Mouse (Mus musculus): ENCODE data around the gene Ccdc3.

The Ccdc3 gene

DNA sequence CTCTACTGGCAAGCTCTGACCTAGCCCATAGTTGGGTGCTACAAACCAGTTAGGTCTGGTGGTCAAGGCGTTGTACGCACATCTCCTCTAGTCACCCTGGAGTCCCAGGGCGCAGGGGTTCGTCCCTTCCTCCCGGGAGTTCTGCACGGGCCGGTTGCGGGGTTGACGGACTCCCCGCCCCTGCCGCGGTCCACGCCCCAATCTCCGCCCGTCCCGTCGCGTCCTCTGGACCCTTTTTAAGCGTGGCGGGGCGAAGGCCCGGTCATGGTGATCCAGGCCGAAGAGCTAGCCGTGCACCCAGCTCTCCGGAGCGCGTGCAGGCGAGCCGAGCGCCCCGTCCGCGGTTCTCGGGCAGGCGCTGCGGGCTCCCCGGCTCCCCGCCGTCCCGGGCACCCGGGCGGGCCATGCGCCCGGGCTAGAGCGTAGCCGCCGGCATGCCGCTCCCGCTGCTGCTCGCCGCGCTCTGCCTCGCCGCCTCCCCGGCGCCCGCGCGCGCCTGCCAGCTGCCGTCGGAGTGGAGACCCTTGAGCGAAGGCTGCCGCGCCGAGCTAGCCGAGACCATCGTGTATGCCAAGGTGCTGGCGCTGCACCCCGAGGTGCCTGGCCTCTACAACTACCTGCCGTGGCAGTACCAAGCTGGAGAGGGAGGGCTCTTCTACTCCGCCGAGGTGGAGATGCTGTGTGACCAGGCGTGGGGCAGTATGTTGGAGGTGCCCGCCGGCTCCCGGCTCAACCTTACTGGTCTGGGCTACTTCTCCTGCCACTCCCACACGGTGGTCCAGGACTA lies at the start of gene Ccdc3:
Ccdc3 (plus strand) TSS at position 277 of the 787 bp plus-strand sequence.
- peak; percentile 63 for DNase-seq

DNA sequence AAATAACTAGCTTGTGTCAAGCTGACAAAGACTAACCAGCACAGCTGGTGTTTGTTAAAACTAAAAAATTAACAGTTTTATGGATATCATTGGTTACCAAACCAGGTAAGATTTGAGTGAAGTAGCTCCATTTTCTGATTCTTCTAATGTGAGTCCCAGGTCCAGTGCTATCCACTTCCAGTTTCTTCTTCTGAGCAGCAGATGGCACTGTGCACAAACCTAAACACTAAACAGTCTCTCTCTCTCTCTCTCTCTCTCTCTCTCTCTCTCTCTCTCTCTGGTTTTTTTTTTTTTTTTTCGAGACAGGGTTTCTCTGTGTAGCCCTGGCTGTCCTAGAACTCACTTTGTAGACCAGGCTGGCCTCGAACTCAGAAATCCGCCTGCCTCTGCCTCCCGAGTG lies 47.2 kb upstream of the Ccdc3 start:
- peak; percentile 44 for DNase-seq

DNA sequence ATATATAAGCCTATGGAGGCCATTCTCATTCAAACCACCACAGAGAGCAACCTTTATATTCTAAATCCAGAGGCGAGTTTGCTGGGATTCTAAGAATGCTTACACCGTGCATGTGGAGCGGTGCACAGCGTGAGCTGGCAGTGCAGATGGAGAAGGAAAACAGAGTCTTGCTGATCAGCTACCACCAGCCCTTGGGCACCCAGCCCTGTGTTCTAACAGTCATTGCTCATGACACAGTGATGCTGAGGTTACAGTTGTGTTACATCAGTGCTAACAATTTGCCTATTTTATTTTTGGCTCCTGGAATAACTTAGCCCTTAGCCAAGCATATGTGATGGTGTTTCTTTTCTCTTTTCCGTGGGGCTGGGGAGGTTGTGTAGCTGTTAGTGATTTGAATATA lies 42.7 kb upstream of the Ccdc3 start:
- DNase-seq: no peak

DNA sequence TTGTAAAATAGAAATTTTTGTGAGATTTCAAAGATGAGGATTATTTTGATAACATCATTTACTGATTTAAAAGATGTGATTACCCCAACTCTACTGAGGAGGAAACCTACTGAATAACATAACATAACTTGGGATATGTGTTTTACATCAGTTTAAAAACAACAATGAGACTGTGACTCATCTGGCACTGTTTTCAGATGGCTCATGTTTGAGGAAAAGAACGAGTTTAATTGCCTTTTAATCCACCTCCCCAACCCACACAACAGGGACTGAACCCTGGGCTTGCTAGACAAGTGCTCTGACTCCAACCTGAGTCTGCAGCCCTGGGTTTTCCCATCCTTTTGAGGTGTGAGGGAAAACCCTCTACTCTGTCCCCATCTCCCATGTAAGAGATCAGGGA lies 42.3 kb upstream of the Ccdc3 start:
- DNase-seq: no peak

DNA sequence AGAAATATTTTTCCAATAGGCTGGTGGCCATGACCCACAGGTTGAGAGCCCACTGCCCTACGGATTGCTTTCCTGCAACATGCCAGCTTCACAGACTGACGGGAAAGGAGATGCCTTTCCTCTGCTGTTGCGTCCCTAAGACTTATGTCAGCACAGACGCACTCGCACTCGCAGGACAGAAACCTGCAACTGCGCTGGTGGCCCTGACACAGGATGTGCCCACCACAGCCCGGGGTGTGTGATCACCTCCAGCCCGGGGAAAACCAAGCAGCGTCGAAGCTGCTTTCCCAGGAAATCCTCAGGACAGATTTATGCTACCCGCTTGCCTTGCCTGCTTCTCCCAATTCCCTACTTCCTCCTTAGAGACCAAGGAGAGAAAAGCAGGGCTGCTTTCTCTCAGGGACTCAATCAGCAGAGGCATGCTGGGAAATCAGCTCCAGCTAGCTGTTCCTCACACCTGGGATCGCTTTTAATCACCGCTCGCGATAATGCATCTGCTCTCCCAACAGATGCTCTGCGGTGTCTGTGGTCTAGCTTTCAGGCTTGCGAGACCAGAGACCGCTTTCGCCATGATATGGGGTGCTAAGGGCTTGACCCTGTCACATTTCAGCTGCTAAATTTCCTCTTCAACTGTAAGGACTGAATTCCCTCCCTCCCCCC lies 39.7 kb upstream of the Ccdc3 start:
- DNase-seq: no peak

DNA sequence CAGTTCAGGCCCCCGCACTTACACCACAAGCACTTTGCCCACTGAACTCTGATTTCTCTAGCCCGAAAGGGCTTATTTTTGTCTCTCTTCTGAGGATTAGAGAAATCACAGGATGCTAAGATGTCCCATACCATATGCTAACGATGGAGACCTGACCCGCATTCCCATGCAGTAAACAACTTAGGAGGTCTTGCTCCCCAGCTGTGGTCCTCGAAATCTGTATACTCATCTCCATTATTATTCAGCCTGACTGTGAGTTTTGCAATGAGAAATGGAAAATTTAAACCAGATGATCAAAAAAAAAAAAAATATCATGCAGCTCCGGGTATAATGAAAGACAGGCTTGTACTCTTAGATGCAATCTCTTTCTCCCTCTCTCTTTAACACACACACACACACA lies 38.4 kb upstream of the Ccdc3 start:
- DNase-seq: no peak

DNA sequence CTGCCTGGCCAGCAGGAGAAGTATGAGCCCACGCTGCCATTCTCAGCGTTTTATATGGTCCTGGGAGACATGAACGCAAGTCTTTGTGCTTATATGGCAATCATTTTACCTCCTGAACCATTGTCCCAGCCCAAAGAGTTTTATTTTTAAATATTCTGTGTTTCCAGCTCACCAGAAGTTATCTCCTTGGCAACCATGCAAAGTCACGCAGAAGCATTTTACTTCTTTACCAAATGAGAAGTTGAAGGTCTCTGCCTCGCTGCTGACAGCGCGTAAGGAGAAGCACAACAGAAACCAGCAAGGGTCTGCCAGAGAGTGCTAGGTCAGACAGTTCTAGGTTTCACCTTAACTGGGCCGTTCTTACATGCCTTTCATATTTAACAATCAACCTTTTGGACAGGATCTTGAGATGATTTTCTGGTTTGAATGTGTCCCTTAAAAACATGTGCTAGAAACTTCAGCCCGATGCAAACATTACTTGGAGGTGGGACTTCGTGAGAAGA lies 35.8 kb upstream of the Ccdc3 start:
- DNase-seq: no peak

DNA sequence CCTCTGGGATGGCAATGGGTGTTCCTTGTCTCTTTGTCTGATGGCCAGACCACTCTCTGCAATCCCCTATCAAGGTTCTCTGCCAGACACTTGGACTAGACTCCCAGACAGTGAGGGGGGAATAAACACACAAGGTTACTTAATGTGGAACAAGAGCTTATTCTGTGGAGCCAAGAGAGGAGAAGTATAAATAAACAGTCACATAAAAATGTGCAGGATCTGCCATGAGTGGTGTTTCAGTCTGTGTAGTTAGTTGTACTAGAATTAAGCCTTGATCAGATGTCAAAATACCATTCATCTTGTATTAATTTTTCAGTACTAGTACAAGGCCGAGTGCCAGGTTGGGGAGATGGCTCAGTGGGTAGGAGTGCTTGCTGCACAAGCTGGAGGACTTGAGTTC lies 34.7 kb upstream of the Ccdc3 start:
- DNase-seq: peak; percentile 68

DNA sequence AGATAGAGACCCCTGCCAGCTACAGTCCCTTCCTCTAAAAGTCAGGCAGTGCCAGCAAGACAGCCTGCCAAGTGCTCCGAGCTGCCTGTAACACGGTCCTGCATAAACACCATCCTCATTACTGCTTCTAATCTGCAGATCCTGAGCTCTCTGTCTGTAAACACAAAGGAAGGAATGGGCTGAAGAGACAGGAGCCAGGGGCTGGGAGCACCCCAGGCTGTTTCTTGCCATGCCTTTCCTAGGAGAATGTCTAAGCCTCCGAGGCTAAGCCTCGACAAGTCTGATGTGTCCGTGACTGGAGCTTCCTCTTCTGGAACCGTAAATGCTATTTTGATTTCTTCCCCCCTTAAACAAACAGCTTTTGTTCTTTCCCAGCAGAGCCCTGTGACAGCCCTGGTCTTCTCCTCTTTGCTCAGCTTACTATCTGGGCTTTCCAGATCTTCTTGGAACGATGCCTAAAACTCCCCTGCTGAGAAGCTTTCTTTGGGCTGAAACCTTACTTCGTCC lies 24.7 kb upstream of the Ccdc3 start:
- peak; percentile 14 for DNase-seq

DNA sequence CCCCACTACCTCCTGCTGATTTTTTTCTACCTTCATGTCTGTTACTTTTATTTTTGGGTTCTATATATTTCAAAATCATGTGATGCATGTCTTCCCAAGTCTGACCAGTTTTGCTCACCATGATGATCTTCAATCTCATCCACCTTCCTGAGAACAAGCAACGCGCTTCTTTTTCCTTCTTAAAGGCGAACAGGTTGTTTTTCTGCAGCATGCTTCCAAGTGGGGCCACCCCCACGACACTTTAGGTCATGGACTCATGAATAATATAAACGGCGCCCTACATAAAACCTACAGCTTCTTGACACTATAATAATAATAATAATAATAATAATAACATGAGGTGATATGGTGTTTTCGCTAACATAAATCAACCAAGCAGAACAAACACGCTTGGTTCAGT lies 23.2 kb upstream of the Ccdc3 start:
- no peak for DNase-seq

DNA sequence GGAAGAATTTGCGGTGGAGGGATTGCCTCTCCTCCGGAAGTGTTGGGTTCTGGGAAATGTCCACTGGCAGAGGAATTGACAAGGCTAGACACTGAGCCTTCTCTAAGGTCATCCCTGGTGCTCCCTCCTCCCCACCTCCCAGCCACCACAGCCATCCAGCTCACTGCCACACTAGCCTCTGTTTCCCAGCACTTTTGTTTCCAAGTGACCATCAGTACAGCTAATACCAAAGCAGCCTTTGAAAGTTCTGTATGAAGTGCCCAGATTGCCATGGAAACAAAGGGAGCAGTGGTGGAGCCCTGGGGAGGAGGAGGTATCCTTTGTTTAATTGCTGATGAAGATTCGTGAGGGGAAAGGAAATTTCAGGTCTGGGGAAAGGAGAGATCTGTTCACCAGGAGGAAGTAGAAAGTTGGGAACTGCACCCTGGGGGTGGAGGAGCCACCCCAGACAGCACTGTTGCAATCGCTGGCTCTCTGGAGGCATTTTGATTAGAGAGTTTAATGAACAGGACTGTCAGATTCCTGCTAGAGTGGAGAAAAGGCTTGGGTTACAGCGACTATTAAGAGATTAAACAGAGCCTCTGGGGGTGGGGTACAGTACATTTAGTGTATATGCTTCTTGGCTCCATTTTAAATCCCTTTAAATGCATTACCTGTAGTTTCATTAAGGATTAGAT lies 20.6 kb upstream of the Ccdc3 start:
- DNase-seq: no peak

DNA sequence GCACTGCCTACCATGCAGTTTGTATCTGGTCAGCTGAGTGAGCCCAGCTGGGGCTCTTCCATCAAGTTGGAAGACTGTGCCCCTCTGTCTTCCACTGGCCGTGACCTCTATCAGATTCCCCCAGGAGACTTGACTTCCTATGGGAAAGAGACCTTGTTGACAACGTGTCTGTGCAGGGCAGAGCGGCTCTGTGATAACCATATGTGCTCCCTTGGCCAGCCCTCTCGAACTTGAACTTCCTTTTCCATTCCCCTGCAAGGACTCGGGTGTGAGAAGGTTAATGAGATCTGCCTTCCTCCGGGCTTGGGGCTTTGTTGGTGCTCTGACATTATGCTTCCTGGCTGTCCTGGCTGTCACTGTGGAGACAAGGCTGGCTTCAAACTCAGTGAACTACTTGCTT lies 12.1 kb upstream of the Ccdc3 start:
- no peak for DNase-seq

DNA sequence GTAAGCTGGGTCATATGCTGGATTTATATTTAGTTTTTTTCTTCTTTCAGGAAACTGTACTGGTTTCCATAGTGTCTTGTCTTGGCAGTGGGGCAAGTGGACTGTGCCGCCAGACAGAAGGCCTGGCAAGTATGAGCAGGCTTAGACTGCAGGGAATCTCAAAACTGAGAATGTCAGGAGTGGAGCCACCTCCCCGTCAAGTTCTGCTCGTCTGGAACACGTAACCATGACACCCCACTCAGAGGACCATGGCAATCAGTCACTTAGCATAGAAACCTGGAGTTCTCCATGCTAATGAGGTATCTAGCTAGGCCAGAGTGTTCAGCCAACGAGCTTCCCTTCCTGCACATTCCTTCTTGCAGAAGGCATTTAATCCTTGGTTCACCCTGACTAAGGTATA lies 10.2 kb upstream of the Ccdc3 start:
- no peak for DNase-seq

DNA sequence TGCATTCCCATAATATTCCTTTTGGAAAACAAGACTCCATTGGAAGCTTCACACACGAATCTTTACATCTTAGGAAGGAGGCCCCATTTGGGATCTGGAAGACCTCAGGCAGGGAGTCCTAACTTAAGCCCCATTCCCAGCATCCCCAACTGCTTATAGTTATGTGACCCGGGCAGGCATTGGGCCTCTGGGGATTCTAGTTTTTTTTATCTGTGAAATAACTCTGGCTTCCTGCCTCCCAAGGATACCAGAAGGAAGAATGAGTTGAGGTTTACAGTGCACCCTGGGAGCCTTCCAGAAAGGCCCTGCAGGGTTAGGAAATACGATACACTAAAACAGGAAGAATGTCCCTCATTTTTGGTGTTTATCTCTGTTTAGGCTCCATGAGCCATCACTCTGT lies 8.5 kb upstream of the Ccdc3 start:
- DNase-seq: no peak

DNA sequence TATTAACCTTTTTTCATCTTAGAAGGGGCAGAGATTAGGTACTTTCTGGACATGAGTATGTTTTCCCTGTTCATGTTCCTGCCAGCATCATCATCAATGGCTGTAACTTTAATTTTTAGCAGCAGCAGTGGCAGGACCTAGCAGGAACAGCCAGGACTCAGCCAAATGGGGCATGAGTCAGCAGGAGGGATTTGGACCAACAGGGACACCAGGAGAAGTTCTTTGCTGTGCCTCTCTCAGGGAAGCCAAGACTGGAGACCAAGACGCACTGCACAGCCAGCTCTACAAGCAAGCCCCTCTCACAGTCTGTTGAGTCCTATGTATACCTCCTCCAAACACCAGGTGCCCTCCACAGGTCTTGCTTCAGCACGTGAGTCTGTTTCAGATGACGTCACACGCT lies 5.5 kb upstream of the Ccdc3 start:
- DNase-seq: no peak

DNA sequence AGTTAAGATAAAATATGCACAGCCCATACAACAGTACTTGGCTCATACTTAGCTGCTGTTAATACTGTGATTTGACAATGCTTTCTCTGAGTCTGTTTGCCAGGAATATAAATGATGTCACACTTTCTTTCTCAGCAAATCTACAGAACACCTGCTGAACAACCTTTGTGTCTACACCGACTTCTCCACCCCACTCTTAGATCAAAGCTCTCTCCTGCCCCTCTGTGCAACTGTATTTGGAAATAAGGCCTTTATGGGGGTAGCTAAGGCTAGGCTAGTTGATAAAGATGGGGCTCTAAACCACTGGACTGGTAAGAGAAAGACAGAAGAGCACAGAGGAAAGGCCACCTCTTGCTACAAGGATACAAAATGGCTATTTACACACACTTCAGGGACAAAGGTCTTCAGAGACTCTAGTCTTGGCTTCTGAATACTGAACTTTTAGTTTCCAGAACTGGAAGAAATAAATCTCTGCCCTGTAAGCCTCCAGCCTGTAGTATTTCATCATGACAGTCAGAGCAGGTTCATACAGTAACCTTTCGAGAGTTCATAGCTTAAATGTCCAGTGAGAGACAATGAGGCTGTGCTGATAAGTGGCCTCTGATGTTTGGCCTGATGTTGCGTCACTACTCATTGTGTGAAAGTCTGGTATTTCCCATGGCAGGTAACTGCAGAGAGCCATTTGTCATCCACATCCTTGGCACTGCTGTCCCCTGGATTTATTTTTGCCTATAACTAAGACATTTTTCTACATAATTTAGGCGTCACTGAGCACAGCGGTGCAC lies 2.4 kb upstream of the Ccdc3 start:
- DNase-seq: no peak

DNA sequence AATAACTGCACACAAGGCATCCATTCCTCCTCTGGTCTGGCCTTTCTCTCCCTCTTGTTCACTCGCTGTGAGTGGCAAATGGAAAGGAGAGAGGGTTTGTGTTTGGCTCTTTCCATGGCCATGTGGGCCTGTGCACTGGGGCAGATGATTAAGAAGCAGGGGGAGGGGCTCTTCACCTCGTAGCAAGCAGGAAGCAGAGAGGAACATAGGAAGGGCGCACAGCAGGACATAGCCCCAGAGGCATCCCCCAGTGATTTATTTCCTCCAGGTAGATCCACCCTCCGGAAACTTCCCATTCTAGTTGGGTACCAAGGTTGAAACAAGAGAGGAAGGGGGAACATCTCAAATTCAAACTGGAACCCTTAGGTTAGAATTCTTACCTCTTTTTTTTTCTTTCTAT lies 2.4 kb downstream of the Ccdc3 start:
- no peak for DNase-seq

DNA sequence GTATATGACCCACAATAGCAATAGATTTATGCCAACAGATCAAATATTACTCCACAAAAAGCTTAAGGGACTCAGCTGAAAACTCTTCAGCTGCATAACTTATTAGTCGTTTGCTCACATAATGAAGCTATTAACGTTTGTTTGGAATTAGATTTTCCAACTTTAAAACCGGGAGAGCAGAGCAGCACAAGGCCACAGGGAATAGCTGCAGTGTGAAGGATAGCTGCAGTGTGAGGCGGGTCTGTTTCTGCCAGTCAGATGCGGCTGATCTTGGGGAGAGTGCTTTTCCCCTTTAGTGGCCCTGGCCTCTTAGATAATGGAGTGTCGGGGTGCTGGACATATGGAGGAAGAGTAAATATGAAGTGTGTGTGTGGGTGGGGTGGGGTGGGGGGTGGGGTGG lies 6.9 kb downstream of the Ccdc3 start:
- no peak for DNase-seq

DNA sequence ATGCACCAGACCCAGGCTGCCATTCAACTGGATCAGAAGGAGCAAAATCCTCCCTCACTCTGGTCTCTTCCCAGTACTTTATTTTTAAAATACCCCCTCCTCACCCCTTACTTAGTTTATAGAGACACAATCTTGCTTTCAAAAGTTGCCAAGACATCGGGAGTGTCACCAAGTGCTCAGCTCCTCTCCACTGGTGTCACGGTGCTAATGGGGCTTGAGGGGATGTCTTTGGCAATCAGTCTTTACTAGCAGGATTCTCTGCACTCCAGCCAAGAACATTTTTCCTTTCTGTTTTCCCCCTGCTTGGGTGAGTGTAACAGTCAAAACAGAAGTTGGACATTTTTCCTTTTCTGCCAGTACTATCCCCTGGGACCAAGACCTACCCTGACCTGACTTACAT lies 10.3 kb downstream of the Ccdc3 start:
- DNase-seq: peak; percentile 74

DNA sequence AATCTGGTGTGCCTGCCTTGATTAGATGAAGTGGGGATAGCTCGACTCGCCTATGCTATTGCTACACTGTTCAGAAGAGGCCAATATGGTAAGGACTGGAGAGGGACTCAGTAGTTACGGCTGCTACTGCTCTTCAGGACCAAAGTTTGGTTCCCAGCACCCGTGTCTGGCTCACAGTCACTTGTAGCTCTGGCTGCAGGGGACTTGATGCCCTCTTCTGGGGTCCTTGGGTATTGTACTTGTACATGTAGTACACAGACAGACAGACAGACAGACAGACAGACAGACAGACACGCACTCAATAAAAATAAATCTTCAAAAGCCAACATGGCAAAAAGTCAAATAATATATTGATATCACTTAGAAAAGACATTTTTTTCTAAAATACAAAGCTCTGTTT lies 17.1 kb downstream of the Ccdc3 start:
- DNase-seq: no peak

DNA sequence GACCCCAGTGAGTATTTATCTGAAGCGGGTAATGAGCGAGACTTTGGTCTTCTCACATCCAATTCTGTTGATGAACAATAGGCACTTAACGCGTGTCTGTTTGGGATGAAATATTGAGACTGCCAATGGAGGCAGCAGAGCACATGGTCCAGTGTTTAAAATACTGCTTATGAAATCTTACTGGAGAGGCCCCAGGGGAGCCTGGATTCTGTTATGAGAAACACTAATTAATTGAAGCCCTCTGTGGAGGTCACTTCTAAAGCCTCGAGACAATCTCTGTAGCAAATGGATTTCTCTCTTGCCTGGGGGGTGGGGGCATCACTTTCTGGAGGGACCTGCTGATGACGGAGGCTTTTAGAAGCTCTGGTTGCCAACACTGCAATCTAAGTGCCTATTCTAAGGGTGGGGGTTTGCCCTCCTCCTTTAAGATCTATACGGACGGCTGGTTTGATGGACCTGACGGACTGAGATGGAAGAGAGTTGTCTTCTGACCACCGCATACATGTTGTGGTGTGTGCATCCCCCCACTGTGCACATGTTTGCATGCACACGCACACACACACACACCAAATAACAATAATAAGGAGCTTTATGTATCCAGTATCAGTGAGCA lies 22.8 kb downstream of the Ccdc3 start:
- DNase-seq: no peak

DNA sequence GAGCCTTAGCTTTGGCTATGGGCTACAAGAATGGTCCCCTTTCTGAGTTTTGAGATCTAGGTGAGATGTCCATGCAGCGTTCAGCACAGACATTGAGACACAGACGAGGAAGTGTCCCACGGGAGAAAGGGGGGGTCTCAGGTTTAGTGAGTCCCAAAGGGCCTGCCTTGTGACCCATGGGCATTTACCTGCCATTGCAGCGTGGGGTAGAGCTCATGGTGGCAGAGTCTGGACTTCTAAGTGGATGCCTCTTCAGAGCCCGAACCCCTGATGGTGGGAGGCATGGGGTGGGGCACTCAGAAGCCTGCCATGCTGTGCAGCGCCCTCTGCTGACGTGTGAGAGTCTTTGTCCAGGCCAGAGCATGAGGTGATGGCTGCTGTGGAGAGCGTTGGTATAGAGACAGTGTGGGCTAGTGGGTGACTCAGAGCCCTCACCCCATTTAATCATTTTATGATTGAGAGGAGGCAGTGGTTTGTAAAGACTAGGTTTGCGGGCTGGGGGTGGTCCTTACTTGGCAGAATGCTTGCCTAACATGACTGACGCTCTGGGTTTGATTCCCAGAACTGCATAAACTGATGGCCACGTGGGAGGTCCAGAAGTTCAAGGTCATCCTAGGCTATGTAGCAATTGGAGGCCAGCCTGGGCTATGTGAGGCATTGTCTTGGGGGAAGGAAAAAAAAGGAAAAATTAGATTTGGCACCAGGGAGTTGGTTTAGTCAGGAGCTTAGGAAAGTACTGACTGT lies 23.6 kb downstream of the Ccdc3 start:
- DNase-seq: no peak
